Mouse (Mus musculus) heart, adult 2 months (tissue): ENCODE results near the gene Coro7.

Source experiments
- CTCF ChIP-seq: fragments of 200-600 bp; IDR thresholded peaks from 2 replicates; pipeline ENCODE4 v1.8.1; 2022; ENCODE audit warnings: antibody characterized with exemption, mild to moderate bottlenecking, moderate library complexity
- EP300 ChIP-seq: fragments of 200-500 bp; IDR thresholded peaks from 2 replicates; pipeline ENCODE4 v1.6.1; 2011; ENCODE audit warnings: low read depth, low read length, control low read depth; ENCODE audit not compliant: insufficient read depth
- POLR2A ChIP-seq: fragments of 200-500 bp; IDR thresholded peaks from 2 replicates; pipeline ENCODE4 v1.6.1; 2011; ENCODE audit warnings: mild to moderate bottlenecking, low read depth, low read length, control low read depth; ENCODE audit not compliant: insufficient read depth

DNA sequence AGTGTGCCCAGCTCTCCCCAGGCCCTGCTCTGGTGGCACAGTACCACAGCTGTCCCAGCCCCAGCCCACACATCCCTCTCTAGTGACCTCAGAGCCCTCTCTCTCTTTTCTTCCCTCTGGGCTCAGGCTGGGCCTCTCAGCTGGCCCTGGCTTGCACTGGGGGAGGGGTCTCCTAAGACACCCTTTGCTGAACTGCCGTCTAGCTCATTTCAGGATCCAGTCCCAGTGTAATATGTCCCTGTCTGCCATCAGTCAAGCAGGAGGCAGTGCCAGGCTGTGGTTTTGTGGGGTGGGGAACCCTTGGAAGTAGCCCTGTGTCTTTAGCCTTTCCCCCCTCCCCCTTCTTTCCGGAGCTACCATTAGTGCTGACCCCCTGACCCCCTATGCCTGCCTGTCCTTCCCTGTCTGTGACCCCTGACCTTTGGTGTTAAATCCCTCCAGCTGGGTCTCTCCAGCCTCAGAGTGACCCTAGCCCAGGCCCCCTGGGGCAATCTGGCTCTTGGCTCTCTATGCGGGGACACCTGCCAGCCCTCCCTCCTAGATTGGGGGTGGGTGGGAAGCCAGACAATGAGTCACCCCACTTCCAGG lies 83.3 kb downstream of the Coro7 start:
- no peak for TF ChIP-seq CTCF
- no peak for TF ChIP-seq POLR2A
- TF ChIP-seq EP300: no peak
